Mouse (Mus musculus) G1E (cell line): ENCODE results near the gene Paqr4.

Source experiments
- CTCF ChIP-seq: IDR thresholded peaks from 2 replicates; pipeline ENCODE4 v1.5.1; 2012; ENCODE audit warnings: low read depth, low read length, inconsistent platforms, mixed read lengths
- GATA1 ChIP-seq: IDR thresholded peaks from 2 replicates; pipeline ENCODE4 v1.6.1; 2012; ENCODE audit warnings: borderline replicate concordance, low read length, inconsistent platforms, mixed read lengths
- POLR2AphosphoS5 ChIP-seq: IDR thresholded peaks from 2 replicates; pipeline ENCODE4 v1.6.1; 2012; ENCODE audit warnings: low read depth, low read length, inconsistent platforms; ENCODE audit not compliant: insufficient replicate concordance

- TF ChIP-seq CTCF = no peak
- TF ChIP-seq POLR2AphosphoS5 = no peak
- no peak for TF ChIP-seq GATA1
These were observed 33.4 kb upstream of the Paqr4 start for GRCm38 (mm10) chr17:23774090-23774489.
